ENCODE assay signal across 19 mouse cellular contexts in the genomic region with DNA sequence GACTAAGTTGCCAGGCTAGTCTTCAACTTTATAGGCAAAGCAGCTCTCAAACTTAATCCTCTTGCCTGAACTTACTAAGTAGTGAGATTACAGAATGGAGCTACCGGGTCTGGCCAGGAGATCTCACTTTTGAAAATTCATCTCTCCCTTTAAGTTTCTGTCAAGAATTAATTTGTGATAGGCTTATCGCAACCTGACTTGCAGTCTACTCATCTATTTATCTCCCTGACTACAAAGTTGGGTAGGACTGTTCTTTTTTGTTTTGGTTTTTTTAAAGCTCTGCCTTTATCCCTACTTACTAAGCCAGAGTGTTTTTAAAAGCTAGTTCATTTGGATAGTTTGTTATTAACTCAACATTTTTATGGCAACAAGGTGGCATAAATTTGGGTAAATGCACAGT. TPM values are rescaled to one million over a fixed set of nuclear protein-coding genes. Genes with fewer than 3 reads are reported as not detected.
"Had no signal": no experiment of that assay in that cellular context is flagged by ENCODE, and none has a peak within 500 bp of the region (broad histone marks: within the 10 kb centered on the region; RNA-seq: fewer than 3 reads in every experiment).

No protein-coding gene starts in this region.

- ATAC-seq: midbrain, embryonic 13.5 days had no signal

- H3K4me2 ChIP-seq: limb, embryonic 15.5 days; lung, embryonic 14.5 days; midbrain, embryonic 13.5 days; neural tube, embryonic 15.5 days; stomach, embryonic 15.5 days had no signal

- H3K27ac ChIP-seq: kidney, postnatal 0 days; limb, embryonic 15.5 days; midbrain, embryonic 13.5 days; neural tube, embryonic 15.5 days; stomach, embryonic 15.5 days had no signal

- H3K4me3 ChIP-seq: limb, embryonic 15.5 days; midbrain, embryonic 13.5 days; myocyte; neural tube, embryonic 15.5 days; stomach, embryonic 15.5 days had no signal

- H3K27me3 ChIP-seq: limb, embryonic 15.5 days; midbrain, embryonic 13.5 days; neural tube, embryonic 15.5 days; stomach, embryonic 15.5 days had no signal

- DNase-seq: kidney, adult 11 months; kidney, adult 9 months; kidney, postnatal 36 days; layer of hippocampus, adult 9-11 months; layer of hippocampus, postnatal 36 days; lung, embryonic 14.5 days; lung, postnatal 10 days; lung, postnatal 4 days; spleen, adult 18-20 months; thymus, postnatal 4 days had no signal

- H3K9me3 ChIP-seq: limb, embryonic 15.5 days; midbrain, embryonic 13.5 days; neural tube, embryonic 15.5 days; stomach, embryonic 15.5 days had no signal

- H3K4me1 ChIP-seq: limb, embryonic 15.5 days; midbrain, embryonic 13.5 days; neural tube, embryonic 15.5 days; stomach, embryonic 15.5 days had no signal

- H3K9ac ChIP-seq: limb, embryonic 15.5 days; lung, embryonic 14.5 days; midbrain, embryonic 13.5 days; neural tube, embryonic 15.5 days; stomach, embryonic 15.5 days had no signal

RNA-seq across cellular contexts. Expression of a gene that starts 47.3 kb away (rescaled TPM):
- polyA plus RNA-seq: intestine, embryonic 14.5 days; limb, embryonic 11.5 days; myocyte; neural tube, embryonic 11.5 days; neural tube, embryonic 15.5 days; stomach, embryonic 15.5 days had no signal
